Mouse (Mus musculus) urinary bladder, adult 18-20 months (tissue): Measurements from ENCODE around the gene Celf5.
"Not testable (repeated sequence)": the region's sequence is repeated elsewhere in the genome, so short reads cannot be mapped to it uniquely, and the experiment has no call there.

Experiments
- DNase-seq, 2 experiments: peaks; one replicate each; pipeline ENCODE4 v3.0.0; 2022; ENCODE audit warnings: low spot score in 2 of 2, mixed read lengths in 2 of 2

Celf5 gene

DNA sequence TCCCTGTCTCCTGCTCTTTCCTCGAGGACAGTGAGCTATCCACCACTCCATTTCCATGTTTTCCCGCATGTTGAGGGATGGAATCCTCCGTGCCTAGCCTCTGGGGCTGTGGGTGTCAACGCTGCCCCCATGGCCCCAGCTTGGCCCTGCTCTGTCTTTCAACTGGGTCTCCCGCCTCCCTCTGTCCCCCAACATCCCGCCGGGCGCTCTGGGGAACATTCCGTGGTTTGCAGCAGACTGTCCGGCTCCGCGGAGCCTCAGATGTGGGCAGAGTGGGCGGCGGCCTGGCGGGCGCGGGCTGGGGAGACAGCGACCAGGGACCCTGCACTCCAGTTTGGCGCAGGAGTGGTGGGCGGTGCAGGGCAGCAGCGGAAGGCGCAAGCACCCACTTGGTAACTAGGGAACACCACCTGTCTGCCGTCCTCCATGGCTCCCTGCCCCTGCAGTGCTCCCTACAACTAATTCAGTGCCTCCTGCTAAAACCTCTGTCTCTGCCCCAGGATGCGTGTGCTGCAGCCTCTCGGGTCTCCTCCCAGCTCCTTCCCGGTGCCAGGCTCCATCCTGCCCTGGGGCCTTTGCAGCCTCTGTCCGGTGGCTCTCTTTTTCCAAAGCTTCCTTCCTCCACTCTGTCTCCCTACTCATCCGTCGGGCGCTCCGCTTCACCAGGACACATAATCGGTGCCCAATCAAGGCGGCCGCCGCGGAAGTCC, 30.1 kb downstream of the Celf5 start:
- DNase-seq: no peak

DNA sequence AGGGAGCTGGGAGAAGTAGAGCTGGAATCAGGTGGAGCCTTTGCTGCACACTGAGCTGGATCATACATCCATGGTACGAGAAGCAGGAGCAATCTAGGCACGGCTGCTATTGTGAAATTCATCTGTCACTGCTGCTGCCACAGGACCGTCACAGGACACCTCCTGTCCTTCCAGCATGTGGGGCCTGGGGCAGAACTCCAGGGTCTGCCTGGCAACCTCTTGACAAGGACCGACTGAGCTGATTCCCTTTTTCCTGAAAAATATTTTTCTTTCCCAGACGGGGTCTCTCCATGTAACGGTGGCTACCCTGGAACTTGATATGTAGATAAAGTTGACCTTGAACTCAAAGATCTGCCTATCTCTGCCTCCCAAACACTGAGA, 31.2 kb downstream of the Celf5 start:
- no peak for DNase-seq

DNA sequence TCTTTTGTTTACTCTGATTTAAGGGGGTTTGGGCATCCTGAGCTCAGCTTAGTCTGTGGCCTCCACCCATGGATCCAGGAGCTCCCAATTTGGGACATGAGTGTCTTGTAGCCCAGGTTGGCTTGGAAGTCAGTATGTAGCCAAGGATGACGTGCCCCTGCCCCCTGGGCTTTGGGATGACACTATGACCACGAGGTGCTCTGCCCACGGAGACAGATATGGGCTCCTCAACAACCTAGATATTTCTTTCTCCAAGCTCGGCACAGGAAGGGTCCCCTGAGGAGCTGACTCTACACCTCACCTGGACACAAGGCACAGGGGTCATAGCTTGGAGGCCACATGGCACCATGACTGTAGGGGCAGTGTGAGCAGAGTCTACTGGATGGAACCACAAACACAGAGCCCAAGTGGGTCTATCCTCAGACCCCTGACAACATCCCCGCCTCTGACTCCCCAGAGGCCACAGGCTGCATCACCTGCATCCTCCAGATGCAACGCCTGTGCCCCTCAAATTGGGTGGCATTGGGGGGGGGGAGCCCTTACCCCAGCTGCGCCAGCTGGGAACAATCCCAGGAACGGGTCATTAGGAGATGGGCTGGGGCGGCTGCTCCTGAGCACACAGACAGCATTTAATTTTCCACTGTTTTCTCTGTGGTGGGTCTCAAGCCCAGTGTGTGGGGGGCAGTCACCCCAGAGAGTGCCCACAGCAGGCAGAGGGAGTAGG, 31.7 kb downstream of the Celf5 start:
- DNase-seq: no peak

DNA sequence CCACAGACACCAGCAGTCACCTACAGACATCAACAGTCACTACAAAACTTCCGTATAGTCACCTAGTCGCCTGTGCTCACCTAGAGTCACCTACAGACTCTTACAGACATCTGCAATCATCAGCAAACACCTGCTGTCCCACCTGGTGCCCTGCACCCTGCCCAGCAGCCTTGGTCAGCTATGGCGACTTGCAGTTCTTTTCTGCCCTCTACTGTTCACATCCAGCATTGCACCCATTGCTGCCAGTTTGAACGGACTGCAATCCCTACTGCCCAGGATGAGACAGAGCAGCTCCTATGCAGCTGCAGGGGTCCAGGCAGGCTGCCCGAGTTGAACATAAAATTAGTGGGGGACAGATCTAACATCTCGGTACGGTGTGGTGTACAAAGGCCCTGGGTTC, 32.4 kb downstream of the Celf5 start:
- DNase-seq: peak; percentile 66 to 68

DNA sequence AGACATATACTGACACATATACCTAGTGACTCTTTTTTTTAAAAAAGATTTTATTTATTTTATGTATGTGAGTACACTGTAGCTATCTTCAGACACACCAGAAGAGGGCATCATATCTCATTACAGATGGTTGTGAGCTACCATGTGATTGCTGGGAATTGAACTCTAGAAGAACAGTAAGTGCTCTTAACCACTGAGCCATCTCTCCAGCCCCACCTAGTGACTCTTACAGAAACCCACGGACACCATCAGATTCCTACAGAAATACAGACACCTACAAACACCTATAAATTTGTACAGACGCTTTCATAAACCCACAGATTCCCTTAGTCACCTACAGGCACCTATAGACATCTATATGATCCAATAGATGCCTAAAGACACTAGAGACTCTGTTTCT, 37.0 kb downstream of the Celf5 start:
- not testable (repeated sequence) for DNase-seq

DNA sequence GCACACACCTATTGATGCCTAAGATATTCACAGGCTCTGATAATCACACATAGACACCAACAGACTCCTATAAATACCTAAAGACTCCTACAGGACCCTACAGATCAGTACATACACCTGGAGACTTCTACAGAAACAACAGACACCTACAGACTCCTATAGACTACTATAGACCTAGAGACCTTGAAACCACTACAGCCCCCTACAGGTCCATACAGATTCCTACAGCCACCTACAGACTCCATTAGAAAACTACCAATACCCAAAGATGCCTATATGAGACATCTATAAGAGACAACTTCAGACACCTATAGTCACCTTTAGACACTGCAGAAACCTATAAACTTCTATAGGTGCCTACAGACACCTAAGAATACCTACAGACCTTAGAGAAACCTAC, 41.5 kb downstream of the Celf5 start:
- DNase-seq: no peak

DNA sequence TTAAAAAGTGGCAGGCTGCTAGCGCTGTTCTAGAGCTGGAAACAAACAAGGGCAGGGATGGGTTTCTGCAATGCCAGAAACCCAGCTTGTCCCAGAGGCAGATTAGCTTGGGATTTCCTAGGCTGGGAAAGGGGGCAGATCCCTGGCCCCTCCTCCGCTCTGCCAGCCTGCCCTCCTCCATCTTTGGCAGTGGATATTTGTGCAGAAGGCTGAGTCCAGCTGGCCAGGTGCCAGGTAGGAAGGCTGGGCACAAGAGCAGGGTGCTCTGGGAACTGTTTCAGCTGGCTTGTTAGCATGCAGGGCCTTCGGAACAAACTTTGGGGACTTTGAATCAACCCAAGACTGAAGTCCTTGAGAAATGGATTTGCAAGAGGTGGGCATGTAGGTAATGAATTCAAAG, 47.1 kb downstream of the Celf5 start:
- DNase-seq: peak in 1 of 2 experiments; percentile 25

DNA sequence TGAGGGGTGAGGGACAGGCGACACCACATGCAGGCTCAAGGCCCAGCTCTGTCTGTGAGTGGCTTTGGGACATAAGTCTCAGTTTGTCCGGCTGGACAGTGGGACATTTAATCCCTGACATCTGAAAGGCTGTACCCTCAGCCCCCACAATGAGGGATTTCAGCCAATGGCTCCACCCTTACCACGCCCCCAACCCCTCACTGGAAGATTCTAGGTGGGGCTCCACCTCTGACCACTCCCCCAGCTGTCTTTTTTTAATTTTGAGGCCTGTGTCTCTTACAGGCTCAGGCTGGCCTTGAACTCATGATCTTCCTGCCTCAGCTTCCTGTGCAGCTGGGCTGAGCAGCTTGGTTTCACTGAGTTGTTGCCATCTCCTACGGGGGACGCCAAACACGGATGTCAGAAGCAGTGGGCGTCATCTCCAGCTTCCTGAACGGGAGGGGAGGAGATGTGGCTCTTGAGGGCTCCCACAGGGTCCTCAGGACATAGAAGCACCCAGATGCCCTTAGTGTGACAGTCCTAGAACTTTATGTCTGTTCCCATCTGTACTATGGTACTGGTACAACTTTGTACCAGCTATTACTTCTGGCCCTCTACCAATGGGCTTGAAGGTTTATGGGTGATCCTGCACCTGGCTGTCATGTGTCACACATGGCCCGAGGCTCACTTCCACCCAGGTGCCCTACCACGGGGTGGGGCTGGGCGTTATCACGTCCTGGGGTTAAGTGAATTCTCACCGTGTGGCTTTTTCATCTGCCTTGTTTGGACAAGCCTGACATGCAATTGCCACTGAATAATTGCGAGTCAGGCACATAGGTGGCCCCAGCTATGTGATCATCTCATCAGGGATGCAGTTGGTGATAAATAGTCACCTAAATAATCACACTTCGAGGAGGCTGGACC, 47.9 kb downstream of the Celf5 start:
- DNase-seq: no peak

DNA sequence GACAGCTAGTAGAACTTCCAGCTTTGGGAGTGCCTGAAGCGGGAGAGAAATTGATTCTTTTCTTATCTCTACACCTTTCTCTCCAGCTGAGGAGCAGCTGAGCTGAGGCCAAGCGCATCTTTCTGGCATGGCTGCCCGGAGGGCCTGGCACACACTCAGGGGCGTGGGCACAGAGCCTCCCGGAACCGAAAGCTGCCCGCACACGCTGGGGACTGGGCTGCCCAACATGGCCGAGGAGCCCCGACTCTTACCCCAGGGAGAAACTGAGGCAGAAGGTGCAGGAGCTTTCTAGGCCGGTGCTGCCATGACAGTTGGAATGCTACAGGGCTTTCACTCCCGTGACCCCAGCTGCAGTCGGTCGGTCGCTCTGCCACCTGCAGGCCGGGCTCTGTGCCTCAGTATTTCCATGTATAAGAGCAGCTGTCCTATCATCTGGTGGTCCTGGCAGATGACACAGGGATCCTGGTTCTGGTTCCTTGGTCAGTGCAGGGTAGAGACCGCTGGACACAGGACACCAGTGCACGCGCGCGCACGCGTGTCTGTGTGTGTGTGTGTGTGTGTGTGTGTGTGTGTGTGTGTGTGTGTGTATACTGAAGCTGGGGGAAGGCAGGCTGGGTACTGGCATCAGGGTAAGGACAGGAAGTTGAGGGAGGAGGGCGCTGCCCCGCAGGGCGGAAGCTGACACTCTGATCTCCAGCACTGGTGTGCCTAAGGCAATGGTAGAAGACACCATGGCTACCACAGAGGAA, 48.8 kb downstream of the Celf5 start:
- peak in 1 of 2 experiments; percentile 25 for DNase-seq

DNA sequence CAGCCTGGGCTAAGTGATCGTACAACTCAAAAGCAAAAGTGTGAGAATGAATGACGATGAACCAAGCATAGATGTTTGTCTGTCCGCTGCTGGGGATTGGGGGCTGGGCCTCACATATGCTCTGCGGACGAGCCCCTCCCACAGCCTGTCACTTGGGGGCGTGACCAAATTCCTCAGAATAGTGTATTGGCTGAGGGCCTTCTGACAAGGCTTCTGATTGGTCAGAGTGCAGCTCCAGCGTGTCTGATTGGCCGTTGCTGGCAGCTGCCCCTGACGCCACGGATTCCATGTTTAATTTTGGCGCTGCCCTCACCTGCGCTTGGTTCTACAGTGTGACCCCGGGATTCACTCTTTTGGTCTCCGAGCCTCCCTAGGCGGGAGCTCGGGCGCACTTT, 49.6 kb downstream of the Celf5 start:
- DNase-seq: peak in 1 of 2 experiments; percentile 89

DNA sequence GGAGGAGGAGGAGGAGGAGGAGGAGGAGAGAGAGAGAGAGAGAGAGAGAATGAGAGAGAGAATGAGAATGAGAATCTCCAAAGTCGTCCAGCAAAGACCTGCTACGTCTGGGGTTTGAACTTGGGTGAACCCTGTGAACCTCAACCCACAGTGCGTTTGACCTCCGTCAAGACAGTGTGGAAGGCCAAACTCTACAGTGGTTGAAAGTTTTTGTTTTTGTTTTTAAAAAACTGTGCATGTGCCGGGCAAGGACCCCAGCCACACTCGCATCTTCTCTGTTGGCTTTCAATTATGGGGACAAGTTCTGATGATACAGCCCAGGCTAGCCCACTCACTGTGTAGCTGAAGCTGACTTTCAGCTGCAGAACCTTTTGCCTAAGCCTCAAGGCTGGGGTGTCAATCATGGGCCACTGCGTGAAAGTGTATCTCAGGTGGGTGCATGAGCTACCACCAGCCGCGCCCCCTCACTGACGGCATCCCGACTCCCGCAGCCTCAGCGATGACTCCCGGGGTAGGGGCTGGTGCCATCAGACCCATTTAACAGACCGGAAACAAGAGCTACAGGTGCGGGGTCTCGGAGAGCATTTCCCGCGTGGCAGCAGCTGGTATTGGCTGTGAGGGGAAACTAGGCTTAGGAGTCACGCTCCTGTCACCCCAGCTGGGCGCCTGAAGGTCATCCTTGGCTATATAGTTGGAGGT, 50.2 kb downstream of the Celf5 start:
- no peak for DNase-seq

DNA sequence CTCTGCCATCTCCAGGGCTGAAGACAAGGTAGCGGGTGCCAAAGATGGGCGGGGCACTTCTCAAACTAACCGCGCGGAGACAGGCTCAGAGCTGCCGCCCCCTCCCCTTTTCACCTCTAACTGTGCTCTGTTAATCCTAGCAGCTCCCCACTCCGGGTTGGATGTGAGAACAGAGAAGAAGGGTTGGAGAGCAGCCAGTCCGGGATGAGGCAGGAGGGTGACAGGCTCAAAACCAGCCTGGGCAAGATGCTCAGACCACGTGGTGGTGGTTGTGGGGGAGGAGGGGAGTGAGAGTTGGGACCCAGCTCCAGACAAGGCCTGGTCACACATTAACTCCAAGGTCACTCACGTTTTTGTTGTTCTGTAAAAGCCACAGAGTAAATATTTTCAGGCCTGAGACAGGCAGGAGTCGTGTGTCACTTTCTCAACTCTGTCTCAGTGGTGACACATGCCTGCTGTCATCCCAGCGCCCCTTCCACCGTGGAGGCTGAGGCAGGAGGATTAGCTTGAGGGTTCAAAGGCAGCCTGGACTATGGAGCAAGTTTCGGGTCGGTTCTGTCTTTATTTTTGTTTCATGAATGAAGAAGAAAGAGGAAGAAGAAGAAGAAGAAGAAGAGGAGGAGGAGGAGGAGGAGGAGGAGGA, 50.9 kb downstream of the Celf5 start:
- DNase-seq: no peak

DNA sequence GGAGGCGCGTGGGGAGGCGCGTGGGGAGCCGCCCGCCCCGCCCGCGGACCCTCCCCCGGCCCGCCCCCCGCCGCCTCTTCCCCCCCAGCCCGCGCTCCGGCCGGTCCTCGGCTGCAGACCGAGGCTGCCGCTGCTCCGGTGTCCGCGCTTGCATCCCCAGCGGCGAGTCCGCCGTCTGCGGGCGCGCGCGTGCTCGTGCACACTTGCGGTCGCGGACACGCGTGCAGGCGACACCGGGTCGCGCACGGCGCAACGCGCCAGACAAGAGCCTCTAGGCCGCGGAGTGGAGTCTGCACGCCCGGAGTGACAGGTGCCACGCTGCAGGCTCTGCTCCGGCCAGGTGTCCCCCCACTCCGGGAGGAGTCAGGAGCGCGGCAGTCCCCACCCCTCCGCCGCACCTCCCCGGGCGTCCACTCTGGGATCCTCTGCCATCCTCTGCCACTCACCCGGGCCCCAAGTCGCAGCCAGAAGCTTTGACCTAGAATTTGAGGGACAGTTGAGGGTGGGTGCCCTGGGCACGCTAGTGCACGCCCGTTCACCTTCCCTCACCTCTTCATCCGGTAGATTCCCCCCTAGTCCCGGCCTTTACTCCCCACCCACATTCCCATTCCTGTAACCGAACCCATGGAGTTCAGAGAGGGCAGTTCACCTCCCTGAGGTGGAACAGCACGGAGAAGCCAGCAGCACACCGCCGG, 51.5 kb downstream of the Celf5 start:
- DNase-seq: no peak

DNA sequence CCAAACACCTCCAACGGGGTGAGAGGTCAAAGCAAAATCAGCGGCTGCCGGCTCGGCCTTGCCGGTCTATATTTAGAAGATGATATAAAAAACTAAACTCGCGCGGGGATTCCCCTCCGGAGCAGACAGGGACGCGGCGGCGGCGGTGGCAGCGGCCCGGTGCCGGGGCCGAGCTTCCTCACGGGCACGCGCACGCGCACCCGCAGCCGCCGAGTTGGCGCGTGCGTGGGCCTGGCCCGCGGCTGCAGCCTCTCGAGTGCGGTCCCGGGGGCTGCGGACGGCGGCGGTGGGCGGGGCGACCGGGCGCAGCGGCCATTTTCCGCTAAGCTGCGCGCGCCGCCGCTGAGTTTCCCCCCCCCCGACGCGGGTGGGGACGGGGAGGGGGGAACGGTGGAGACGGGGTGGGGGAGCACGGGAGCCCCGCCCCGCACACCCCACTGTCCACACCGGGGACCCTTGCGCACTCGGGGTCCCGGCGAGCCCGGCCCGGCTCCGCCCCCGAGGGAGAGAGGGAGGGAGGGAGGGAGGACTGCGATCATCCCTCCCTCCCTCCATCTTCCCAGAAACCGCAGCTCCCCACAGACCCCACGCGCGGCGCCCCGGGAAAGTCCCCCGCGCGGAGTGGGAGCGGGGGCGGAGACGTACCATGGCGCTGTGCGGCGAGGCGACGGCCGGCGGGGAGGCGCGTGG, 52.2 kb downstream of the Celf5 start:
- DNase-seq: peak; percentile 64 to 72

DNA sequence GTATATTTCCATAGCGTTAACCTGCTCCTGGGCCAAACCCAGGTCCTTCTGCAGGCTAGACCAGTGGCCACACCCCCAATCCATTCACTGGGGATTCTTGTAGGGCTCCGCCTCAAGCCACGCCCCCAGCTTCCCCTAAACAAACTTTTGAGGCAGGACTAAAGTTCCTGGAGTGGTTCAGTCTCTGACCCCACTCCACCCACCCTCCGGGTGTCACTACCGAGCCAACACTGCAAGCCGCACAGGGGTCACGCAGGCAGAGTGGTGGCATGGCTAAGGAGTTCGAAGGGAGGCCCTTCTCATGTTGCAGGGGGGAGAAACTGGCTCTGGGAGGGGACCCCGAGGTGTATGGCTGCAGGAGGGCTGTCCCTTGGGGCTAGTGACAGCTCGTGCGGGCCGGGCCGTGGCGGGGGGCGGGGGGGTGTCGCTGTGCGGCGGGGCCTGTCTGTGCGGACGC, 52.9 kb downstream of the Celf5 start:
- peak; percentile 75 to 82 for DNase-seq

DNA sequence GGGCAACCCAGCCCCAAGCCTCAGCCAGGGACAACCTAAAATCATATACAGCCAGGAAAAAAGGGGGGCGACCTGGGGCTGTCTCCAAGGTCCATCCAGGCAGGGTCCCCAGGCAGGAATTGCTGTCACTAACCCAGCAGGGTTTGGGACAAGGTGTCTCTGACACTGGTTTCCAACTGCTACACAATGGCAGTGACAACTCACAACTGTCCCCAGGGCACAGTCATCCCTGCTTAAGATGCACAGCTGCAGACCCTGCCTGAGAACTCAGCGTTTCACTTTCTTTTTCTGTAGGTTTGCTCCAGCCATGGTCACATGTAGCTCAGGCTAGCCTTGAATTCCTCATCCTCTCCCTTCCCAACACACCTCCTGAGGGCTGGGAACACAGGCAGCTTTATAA, 53.4 kb downstream of the Celf5 start:
- no peak for DNase-seq

DNA sequence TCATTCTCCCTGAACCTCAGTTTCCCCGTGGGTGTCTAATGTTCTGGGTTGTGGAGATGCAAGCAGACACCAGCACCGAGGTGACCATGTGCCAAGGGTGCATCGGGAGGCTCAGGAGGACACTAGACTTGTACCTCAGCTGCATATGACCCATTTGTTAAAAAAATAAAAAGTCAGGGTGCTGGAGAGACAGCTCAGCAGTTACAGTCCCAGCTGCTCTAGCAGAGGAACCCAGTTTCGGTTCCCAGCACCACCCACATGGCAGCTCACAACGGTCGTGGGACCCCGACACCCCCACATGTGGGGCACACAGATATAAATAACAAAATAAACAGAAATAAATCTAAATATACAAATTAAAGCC, 54.0 kb downstream of the Celf5 start:
- no peak for DNase-seq

DNA sequence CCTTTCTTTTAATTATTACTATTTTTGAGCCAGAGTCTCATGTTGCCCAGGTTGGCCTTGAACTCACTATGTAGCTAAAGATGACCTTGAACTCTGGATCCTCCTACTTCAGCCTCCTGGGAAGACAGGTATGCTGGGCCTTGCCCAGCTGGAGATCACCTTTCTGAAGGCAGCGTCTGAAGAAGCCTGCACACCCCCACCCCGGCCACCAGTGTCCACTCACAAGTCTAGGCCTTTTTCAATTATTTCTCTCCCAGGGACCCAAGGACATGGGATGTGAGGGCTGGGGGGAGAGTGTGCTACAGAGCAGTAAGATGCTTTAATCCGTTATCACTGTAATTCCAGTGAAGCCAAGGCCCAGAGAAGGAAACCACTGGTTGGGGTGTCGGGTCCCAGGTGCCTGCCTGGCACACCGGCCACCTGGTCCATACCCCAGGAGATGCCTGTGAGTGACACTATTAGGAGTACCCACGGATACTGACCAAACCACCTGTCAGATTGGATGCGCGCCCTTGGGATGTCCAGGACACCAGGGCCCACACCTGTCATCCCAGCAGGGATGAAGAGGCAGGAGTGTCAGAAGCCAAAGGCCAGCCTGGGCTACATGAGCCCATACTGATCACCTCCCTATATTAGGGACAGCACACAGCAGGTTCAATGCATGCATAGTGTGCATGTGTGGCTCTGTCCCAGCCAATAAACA, 54.6 kb downstream of the Celf5 start:
- DNase-seq: no peak

DNA sequence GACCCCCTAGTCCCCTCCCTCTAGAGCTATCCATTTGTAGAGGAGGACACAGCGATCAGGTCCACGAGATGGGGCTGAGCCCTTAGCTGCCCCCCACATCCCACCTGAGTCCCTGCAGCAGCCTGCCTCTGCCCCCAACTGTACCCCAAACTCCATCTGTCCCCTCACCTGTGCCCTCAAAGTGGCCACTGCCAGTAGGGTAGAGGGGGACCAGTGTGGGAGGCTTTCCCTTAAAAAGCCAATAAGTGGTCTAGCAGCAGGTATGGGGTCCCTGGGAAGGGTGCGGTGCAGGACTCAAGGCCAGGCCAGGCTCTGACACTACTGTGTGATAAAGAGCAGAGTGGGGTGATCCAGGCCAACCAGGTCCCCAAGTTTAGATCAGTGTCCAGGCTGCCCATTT, 55.2 kb downstream of the Celf5 start:
- no peak for DNase-seq
